Mouse (Mus musculus) heart, adult 2 months (tissue): ENCODE data around the gene Gpr180. TPM values are rescaled to one million over a fixed set of nuclear protein-coding genes. Genes with fewer than 3 reads are reported as not detected.

Source experiments
- DNase-seq, 2 experiments: peaks; one replicate each; pipeline ENCODE4 v3.0.0; 2021
- H3K27ac ChIP-seq: fragments of 200-600 bp; 2 replicates; pipeline ENCODE4 v1.8.1; 2022
- H3K27me3 ChIP-seq: fragments of 200-500 bp; 2 replicates; pipeline ENCODE4 v1.6.1; 2012; ENCODE audit warnings: mild to moderate bottlenecking, low read length, inconsistent platforms, mixed read lengths; ENCODE audit not compliant: control insufficient read depth, insufficient read depth
- H3K36me3 ChIP-seq: fragments of 200-500 bp; 2 replicates; pipeline ENCODE4 v1.6.1; 2012; ENCODE audit warnings: low read length, inconsistent platforms; ENCODE audit not compliant: control insufficient read depth, insufficient read depth
- H3K4me1 ChIP-seq: fragments of 200-500 bp; 2 replicates; pipeline ENCODE4 v1.6.1; 2011; ENCODE audit warnings: low read length; ENCODE audit not compliant: control insufficient read depth, insufficient read depth
- H3K4me3 ChIP-seq: fragments of 200-600 bp; 2 replicates; pipeline ENCODE4 v1.8.1; 2022
- H3K79me2 ChIP-seq: fragments of 200-500 bp; replicated peaks from 2 replicates; pipeline ENCODE4 v1.6.1; 2012; ENCODE audit warnings: mild to moderate bottlenecking, inconsistent platforms, low read length, moderate library complexity, mixed read lengths; ENCODE audit not compliant: control insufficient read depth, insufficient read depth
- H3K9ac ChIP-seq: fragments of 200-500 bp; 2 replicates; pipeline ENCODE4 v1.6.1; 2012; ENCODE audit warnings: low read depth, mild to moderate bottlenecking, control low read depth, inconsistent platforms, low read length, mixed read lengths
- CTCF ChIP-seq: fragments of 200-600 bp; IDR thresholded peaks from 2 replicates; pipeline ENCODE4 v1.8.1; 2022; ENCODE audit warnings: antibody characterized with exemption, mild to moderate bottlenecking, moderate library complexity
- EP300 ChIP-seq: fragments of 200-500 bp; IDR thresholded peaks from 2 replicates; pipeline ENCODE4 v1.6.1; 2011; ENCODE audit warnings: low read depth, low read length, control low read depth; ENCODE audit not compliant: insufficient read depth
- POLR2A ChIP-seq: fragments of 200-500 bp; IDR thresholded peaks from 2 replicates; pipeline ENCODE4 v1.6.1; 2011; ENCODE audit warnings: mild to moderate bottlenecking, low read depth, low read length, control low read depth; ENCODE audit not compliant: insufficient read depth
- WGBS: fragments of 180-500 bp; shearing (Covaris S2); methylation state at CpG from one replicate; pipeline ENCODE4 v1.1.7; 2018; 5-methylcytosine and 5-hydroxymethylcytosine counted together
- intact Hi-C: fragments of 180-260 bp; cut with DNase I; formaldehyde crosslinking; loops from one replicate; pipeline ENCODE4 v1.15.1; 2025
- polyA plus RNA-seq: library from polyadenylated mRNA; depleted of rRNA; stranded (reverse); fragments of >200 nt; gene quantifications from 2 replicates; pipeline ENCODE4 v1.2.3, GENCODE M21; 2012; rRNA removed
- total RNA-seq, 2 experiments: library from RNA; stranded (reverse); gene quantifications; 2 replicates each; pipeline ENCODE4 v1.2.3; 2021

Gene Gpr180
- total and polyA plus RNA-seq, 3 experiments, result 19.9 to 25.8 (median 19.9) TPM

DNA sequence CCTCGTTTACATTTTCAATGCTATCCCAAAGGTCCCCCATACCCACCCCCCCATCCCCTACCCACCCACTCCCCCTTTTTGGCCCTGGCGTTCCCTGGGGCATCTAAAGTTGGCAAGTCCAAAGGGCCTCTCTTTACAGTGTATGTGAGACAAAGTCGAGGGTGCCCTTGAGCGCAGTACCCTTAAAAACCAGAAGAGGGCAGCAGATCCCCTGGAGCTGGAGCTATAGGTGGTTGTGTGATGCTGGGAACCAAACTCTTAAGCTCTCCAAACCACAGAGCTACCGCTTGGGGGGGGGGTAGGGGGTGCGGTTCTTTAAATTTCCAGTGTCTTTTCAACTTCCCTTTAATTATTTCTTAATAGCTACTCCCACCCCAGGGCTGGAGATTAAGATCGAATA lies 66.1 kb downstream of the Gpr180 start:
- 73% methylated on average over 7 of the region's 7 CpGs for WGBS

DNA sequence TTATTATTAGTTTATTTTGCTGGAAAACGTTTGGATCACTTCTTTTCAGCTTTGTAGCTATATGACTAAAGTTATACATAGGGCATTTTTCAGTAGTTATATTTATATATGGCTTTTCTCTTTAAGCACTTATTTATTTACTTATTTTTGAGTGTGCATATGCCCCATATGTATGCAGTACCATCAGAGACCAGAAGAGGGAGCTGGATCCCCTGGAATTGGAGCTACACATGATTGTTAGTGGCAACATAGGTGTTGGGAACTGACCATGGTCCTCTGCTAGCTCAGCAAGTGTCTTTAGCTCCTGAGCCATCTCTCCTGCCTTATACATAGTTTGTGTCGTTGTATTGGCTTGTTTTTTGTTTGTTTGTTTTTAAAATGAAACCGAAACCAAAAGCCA lies 70.4 kb downstream of the Gpr180 start:
- no peaks in the 10 kb centered on the region for H3K36me3 ChIP-seq
- 76% methylated on average over 3 of the region's 3 CpGs for WGBS
- no peak overlapping the region for H3K9ac ChIP-seq
- TF ChIP-seq CTCF (peak; percentile 24), POLR2A (no peak), EP300 (no peak)
- H3K27ac ChIP-seq, result no peak overlapping the region
- H3K4me1 ChIP-seq, result no peaks in the 10 kb centered on the region
- no peak for DNase-seq
- H3K27me3 ChIP-seq, result no peaks in the 10 kb centered on the region
- no peak overlapping the region for H3K4me3 ChIP-seq
- intact Hi-C loops, result no loop called here
- no peaks in the 10 kb centered on the region for H3K79me2 ChIP-seq

More for the DNA sequence above, 66.1 kb downstream of the Gpr180 start:
- DNase-seq, result no peak
- Histone ChIP-seq H3K9ac (no peak overlapping the region), H3K4me3 (no peak overlapping the region), H3K27ac (no peak overlapping the region), H3K79me2 (no peaks in the 10 kb centered on the region), H3K4me1 (no peaks in the 10 kb centered on the region), H3K27me3 (no peaks in the 10 kb centered on the region), H3K36me3 (no peaks in the 10 kb centered on the region)
- intact Hi-C loops, result no loop called here
- TF ChIP-seq POLR2A (no peak), EP300 (no peak), CTCF (peak; percentile 39)

- H3K27me3 ChIP-seq, result no peaks in the 10 kb centered on the region
- no peaks in the 10 kb centered on the region for H3K79me2 ChIP-seq
- DNase-seq, result no peak
- WGBS, result 15% methylated on average over 5 of the region's 5 CpGs
- no peak for TF ChIP-seq EP300
- peak; percentile 69 for TF ChIP-seq CTCF
- H3K27ac ChIP-seq, result no peak overlapping the region
- H3K36me3 ChIP-seq, result no peaks in the 10 kb centered on the region
- H3K4me3 ChIP-seq, result no peak overlapping the region
- H3K4me1 ChIP-seq, result no peaks in the 10 kb centered on the region
- no peak overlapping the region for H3K9ac ChIP-seq
- intact Hi-C loops, result loop anchor here (2.0 kb wide), 1 partner anchor 381 kb away; no protein-coding TSS in a partner anchor
Measured at GRCm38 (mm10) chr14:118209642-118210041, 72.7 kb downstream of the Gpr180 start.

- intact Hi-C loops, result no loop called here
- WGBS, result 60% methylated on average over 15 of the region's 15 CpGs
Measured at GRCm38 (mm10) chr14:118212188-118212804, 75.3 kb downstream of the Gpr180 start.

More at GRCm38 (mm10) chr14:118212188-118212804, 75.3 kb downstream of the Gpr180 start:
- DNase-seq, result no peak
- H3K4me3 ChIP-seq, result no peak overlapping the region
- no peaks in the 10 kb centered on the region for H3K36me3 ChIP-seq
- TF ChIP-seq POLR2A (no peak), EP300 (no peak), CTCF (no peak)
- H3K27me3 ChIP-seq, result peaks cover 2% of the 10 kb centered on the region; the same call in 1 of the 2 replicates
- H3K27ac ChIP-seq, result no peak overlapping the region
- H3K4me1 ChIP-seq, result no peaks in the 10 kb centered on the region
- no peaks in the 10 kb centered on the region for H3K79me2 ChIP-seq
- H3K9ac ChIP-seq, result no peak overlapping the region

Other genes starting within 250 kb of the Gpr180 start
- gene Dct, start 84.9 kb upstream of the Gpr180 start, total RNA-seq, result 1 to 10 TPM; 2.5 to 5.1 TPM
- 2.1 and 3.6 TPM in 2 replicates for gene Dct, start 84.9 kb upstream of the Gpr180 start, polyA plus RNA-seq
- 10 to 100 TPM in 1 of 2 experiments, 1 to 10 TPM in 1; 8.7 to 10.3 TPM for gene Tgds, start 4.4 kb upstream of the Gpr180 start, total RNA-seq
- gene Tgds, start 4.4 kb upstream of the Gpr180 start, polyA plus RNA-seq, result 6.4 and 11.4 TPM in 2 replicates
- not detected for gene Sox21, start 99.9 kb downstream of the Gpr180 start, total RNA-seq
- 0.21 TPM in 1 of 2 replicates, not detected in the other for gene Sox21, start 99.9 kb downstream of the Gpr180 start, polyA plus RNA-seq
- gene Gm9376, start 129.8 kb downstream of the Gpr180 start, total RNA-seq, result not detected
- not detected in 2 replicates for gene Gm9376, start 129.8 kb downstream of the Gpr180 start, polyA plus RNA-seq